Mouse (Mus musculus) thymus, adult 2 months (tissue): ENCODE measurements around the gene Ddr1.

Experiments
- CTCF ChIP-seq: fragments of 200-500 bp; IDR thresholded peaks from 2 replicates; pipeline ENCODE4 v1.5.1; 2012; ENCODE audit warnings: mild to moderate bottlenecking, control low read depth, low read length, moderate library complexity, borderline replicate concordance; ENCODE audit not compliant: control insufficient read depth, poor library complexity, insufficient read depth; ENCODE audit errors: extremely low read depth
- POLR2A ChIP-seq: fragments of 200-500 bp; IDR thresholded peaks from 2 replicates; pipeline ENCODE4 v1.6.1; 2012; ENCODE audit warnings: mild to moderate bottlenecking, low read length, control low read depth, moderate library complexity; ENCODE audit not compliant: control insufficient read depth, poor library complexity, insufficient read depth; ENCODE audit errors: extremely low read depth

- TF ChIP-seq CTCF = no peak
- TF ChIP-seq POLR2A = 0 out of 2 replicates have a peak, but pooled peaks have one; percentile 35
Measured at GRCm38 (mm10) chr17:35673416-35674035, 30.9 kb downstream of the Ddr1 start, which contains the start of gene Gtf2h4.
